Mouse (Mus musculus) lung, adult 2 months (tissue): ENCODE data around the gene Phf12.

Source experiments
- CTCF ChIP-seq: fragments of 200-500 bp; IDR thresholded peaks from 2 replicates; pipeline ENCODE4 v1.5.1; 2011; ENCODE audit warnings: mild to moderate bottlenecking, low read length, control low read depth; ENCODE audit not compliant: insufficient read depth
- POLR2A ChIP-seq: fragments of 200-500 bp; IDR thresholded peaks from 2 replicates; pipeline ENCODE4 v1.6.1; 2011; ENCODE audit warnings: low read depth, mild to moderate bottlenecking, control low read depth, low read length, borderline replicate concordance; ENCODE audit errors: extremely low read depth

- TF ChIP-seq POLR2A = no peak
- TF ChIP-seq CTCF = no peak
Observed at GRCm38 (mm10) chr11:78029240-78029639, 46.7 kb downstream of the Phf12 start.
